Mouse (Mus musculus) embryonic facial prominence, embryonic 14.5 days (tissue): ENCODE data around the gene Cog1. TPM values are rescaled to one million over a fixed set of nuclear protein-coding genes. Genes with fewer than 3 reads are reported as not detected.

Experiments used
- polyA plus RNA-seq: library from polyadenylated mRNA; unstranded; fragments of >200 nt; fragmentation: Nextera tagmentation; extraction: Ambion mirVana; gene quantifications from 2 replicates; pipeline ENCODE4 v1.2.1, GENCODE M21; 2014

The Cog1 gene
- polyA plus RNA-seq, 1 experiment from 2014 or later: 23.4 TPM

Other genes starting within 250 kb of the Cog1 start
- 0.71 and 1.0 TPM in 2 replicates for gene Sstr2, start 29.8 kb upstream of the Cog1 start, polyA plus RNA-seq
- 23.6 and 25.6 TPM in 2 replicates for gene Slc39a11, start 910 bp downstream of the Cog1 start, polyA plus RNA-seq
- 48.3 and 48.6 TPM in 2 replicates for gene Fam104a, start 35.0 kb downstream of the Cog1 start, polyA plus RNA-seq
- 18.8 and 20.9 TPM in 2 replicates for gene D11Wsu47e, start 35.2 kb downstream of the Cog1 start, polyA plus RNA-seq
- gene Cpsf4l, start 60.8 kb downstream of the Cog1 start, polyA plus RNA-seq: 1.2 and 2.1 TPM in 2 replicates
- 39.3 and 51.0 TPM in 2 replicates for gene Cdc42ep4, start 102.7 kb downstream of the Cog1 start, polyA plus RNA-seq